Mouse (Mus musculus) liver, embryonic 14.5 days (tissue): ENCODE measurements at regions not wholly inside any gene's neighbourhood (a gene's known extent, or its start where the extent isn't known, plus 50 kb on each side); places are given as distances from the start of the nearest gene placed in this dataset.

Experiments used
- CTCF ChIP-seq: IDR thresholded peaks from 2 replicates; pipeline ENCODE4 v1.5.1; 2016; ENCODE audit warnings: antibody characterized with exemption, low read depth, control low read depth
- EP300 ChIP-seq: IDR thresholded peaks from 2 replicates; pipeline ENCODE4 v1.6.1; 2016; ENCODE audit warnings: antibody characterized with exemption, low read depth

GRCm38 (mm10) chr8:103738330-103738729 is 363.1 kb upstream of the Cdh5 start:
- no peak for TF ChIP-seq CTCF
- TF ChIP-seq EP300: no peak
